Mouse (Mus musculus): Measurements from ENCODE around the gene Hspa1l. TPM values are rescaled to one million over a fixed set of nuclear protein-coding genes. Genes with fewer than 3 reads are reported as not detected.
"Not testable (repeated sequence)": the region's sequence is repeated elsewhere in the genome, so short reads cannot be mapped to it uniquely, and the experiment has no call there.

Hspa1l gene
- total and polyA plus RNA-seq, 3 experiments: 0.15 to 1.6 TPM; not detected in 1

- DNase-seq (ENCODE audit: low read depth, low spot score): no peak
- no peak overlapping the region for H3K27ac ChIP-seq (ENCODE audit: control insufficient read depth, low read depth, low read length)
- no peaks in the 10 kb centered on the region for H3K27me3 ChIP-seq (ENCODE audit: control insufficient read depth in 1 of 2, insufficient read depth in 2 of 2, low read length in 2 of 2)
- no peak overlapping the region for H3K4me3 ChIP-seq (ENCODE audit: control insufficient read depth in 1 of 2, insufficient read depth in 1 of 2, low read depth in 2 of 2, low read length in 2 of 2)
- no peaks in the 10 kb centered on the region for H3K36me3 ChIP-seq (ENCODE audit: control insufficient read depth in 1 of 2, insufficient read depth in 2 of 2, low read length in 2 of 2)
- H3K9me3 ChIP-seq (replicated peaks; ENCODE audit: insufficient read depth, low read length): no peaks in the 10 kb centered on the region
- H3K9ac ChIP-seq (ENCODE audit: control insufficient read depth, low read depth, low read length, poor library complexity, severe bottlenecking): no peak overlapping the region
- peaks cover 0 to 4% of the 10 kb centered on the region in 2 experiments; a peak in 1 of 4 replicates for H3K4me1 ChIP-seq (ENCODE audit: control insufficient read depth in 1 of 2, insufficient read depth in 2 of 2, low read length in 2 of 2)
- no peaks in the 10 kb centered on the region for H3K79me2 ChIP-seq (ENCODE audit: control insufficient read depth, insufficient read depth, low read length, poor library complexity)
- no peak for TF ChIP-seq TBP (IDR thresholded peaks at IDR 0.05; ENCODE audit: low read depth, low read length)
- no peak for TF ChIP-seq RCOR1 (IDR thresholded peaks at IDR 0.05; ENCODE audit: low read depth, low read length)
- no peak for TF ChIP-seq USF2 (IDR thresholded peaks at IDR 0.05; ENCODE audit: borderline replicate concordance in 1 of 2, insufficient read depth in 1 of 2, low read depth in 1 of 2, low read length in 2 of 2)
- no peak for TF ChIP-seq ETS1 (IDR thresholded peaks at IDR 0.05; ENCODE audit: low read depth, low read length)
- TF ChIP-seq MXI1 (IDR thresholded peaks at IDR 0.05; ENCODE audit: low read depth, low read length): no peak
- no peak for TF ChIP-seq EP300 (IDR thresholded peaks at IDR 0.05; ENCODE audit: low read depth in 1 of 2, low read length in 2 of 2)
Observed at GRCm38 (mm10) chr17:34965627-34966026, 6.9 kb upstream of the Hspa1l start.

GRCm38 (mm10) chr17:34969822-34970221 is 2.7 kb upstream of the Hspa1l start, which contains the start of gene Gm20481:
TSS of gene Gm20481 (plus strand) at chr17:34969912.
- H3K4me3 ChIP-seq (ENCODE audit: control insufficient read depth in 1 of 2, insufficient read depth in 1 of 2, low read depth in 2 of 2, low read length in 2 of 2); H3K79me2 ChIP-seq (ENCODE audit: control insufficient read depth, insufficient read depth, low read length, poor library complexity); H3K9me3 ChIP-seq (replicated peaks; ENCODE audit: insufficient read depth, low read length); H3K9ac ChIP-seq (ENCODE audit: control insufficient read depth, low read depth, low read length, poor library complexity, severe bottlenecking); H3K27me3 ChIP-seq (ENCODE audit: control insufficient read depth in 1 of 2, insufficient read depth in 2 of 2, low read length in 2 of 2); H3K27ac ChIP-seq (ENCODE audit: control insufficient read depth, low read depth, low read length); DNase-seq (ENCODE audit: low read depth, low spot score); H3K36me3 ChIP-seq (ENCODE audit: control insufficient read depth in 1 of 2, insufficient read depth in 2 of 2, low read length in 2 of 2); H3K4me1 ChIP-seq (ENCODE audit: control insufficient read depth in 1 of 2, insufficient read depth in 2 of 2, low read length in 2 of 2): not testable (repeated sequence)

- not testable (repeated sequence) for H3K79me2 ChIP-seq (ENCODE audit: control insufficient read depth, insufficient read depth, low read length, poor library complexity); H3K27ac ChIP-seq (ENCODE audit: control insufficient read depth, low read depth, low read length); H3K9me3 ChIP-seq (replicated peaks; ENCODE audit: insufficient read depth, low read length); H3K4me1 ChIP-seq (ENCODE audit: control insufficient read depth in 1 of 2, insufficient read depth in 2 of 2, low read length in 2 of 2); H3K4me3 ChIP-seq (ENCODE audit: control insufficient read depth in 1 of 2, insufficient read depth in 1 of 2, low read depth in 2 of 2, low read length in 2 of 2); H3K9ac ChIP-seq (ENCODE audit: control insufficient read depth, low read depth, low read length, poor library complexity, severe bottlenecking); DNase-seq (ENCODE audit: low read depth, low spot score); H3K27me3 ChIP-seq (ENCODE audit: control insufficient read depth in 1 of 2, insufficient read depth in 2 of 2, low read length in 2 of 2); H3K36me3 ChIP-seq (ENCODE audit: control insufficient read depth in 1 of 2, insufficient read depth in 2 of 2, low read length in 2 of 2)
Observed at GRCm38 (mm10) chr17:34970850-34971249, 1.7 kb upstream of the Hspa1l start.

GRCm38 (mm10) chr17:34971694-34972068 is 822 bp upstream of the Hspa1l start:
- not testable (repeated sequence) for H3K79me2 ChIP-seq (ENCODE audit: control insufficient read depth, insufficient read depth, low read length, poor library complexity); H3K4me3 ChIP-seq (ENCODE audit: control insufficient read depth in 1 of 2, insufficient read depth in 1 of 2, low read depth in 2 of 2, low read length in 2 of 2); H3K4me1 ChIP-seq (ENCODE audit: control insufficient read depth in 1 of 2, insufficient read depth in 2 of 2, low read length in 2 of 2); H3K36me3 ChIP-seq (ENCODE audit: control insufficient read depth in 1 of 2, insufficient read depth in 2 of 2, low read length in 2 of 2); DNase-seq (ENCODE audit: low read depth, low spot score); H3K27me3 ChIP-seq (ENCODE audit: control insufficient read depth in 1 of 2, insufficient read depth in 2 of 2, low read length in 2 of 2); H3K9ac ChIP-seq (ENCODE audit: control insufficient read depth, low read depth, low read length, poor library complexity, severe bottlenecking); H3K27ac ChIP-seq (ENCODE audit: control insufficient read depth, low read depth, low read length); H3K9me3 ChIP-seq (replicated peaks; ENCODE audit: insufficient read depth, low read length)

Measured in MEL (cell line).